Mouse (Mus musculus): Measurements from ENCODE around the gene Ube2a.
A peak's percentile ranks its signal among the peaks of the same experiment; 100 is the strongest.
"Not testable (repeated sequence)": the region's sequence is repeated elsewhere in the genome, so short reads cannot be mapped to it uniquely, and the experiment has no call there.

The Ube2a gene

GRCm38 (mm10) chrX:36873765-36874164, at the start of gene Ube2a, which contains the start of gene C330007P06Rik:
TSS of gene Ube2a (plus strand) at chrX:36873900.
TSS of gene C330007P06Rik (minus strand) at chrX:36874111.
- DNase-seq = no peak

- peak; percentile 50 for DNase-seq
Measured at GRCm38 (mm10) chrX:36823932-36824711, 49.6 kb upstream of the Ube2a start.

- peak; percentile 75 for DNase-seq
Measured at GRCm38 (mm10) chrX:36825032-36825431, 48.7 kb upstream of the Ube2a start.

- no peak for DNase-seq
Measured at GRCm38 (mm10) chrX:36826873-36827272, 46.8 kb upstream of the Ube2a start.

GRCm38 (mm10) chrX:36830271-36830670, 43.4 kb upstream of the Ube2a start:
- peak; percentile 75 for DNase-seq

- DNase-seq = no peak
Measured at GRCm38 (mm10) chrX:36831632-36832031, 42.1 kb upstream of the Ube2a start.

GRCm38 (mm10) chrX:36833397-36834084, 40.2 kb upstream of the Ube2a start:
- DNase-seq = peak; percentile 62

- DNase-seq = no peak
Measured at GRCm38 (mm10) chrX:36837069-36837676, 36.5 kb upstream of the Ube2a start.

GRCm38 (mm10) chrX:36839391-36839790, 34.3 kb upstream of the Ube2a start:
- DNase-seq = peak; percentile 64

GRCm38 (mm10) chrX:36841698-36842097, 32.0 kb upstream of the Ube2a start:
- DNase-seq = no peak

- DNase-seq = no peak
Measured at GRCm38 (mm10) chrX:36843346-36843990, 30.2 kb upstream of the Ube2a start.

GRCm38 (mm10) chrX:36847152-36847551, 26.5 kb upstream of the Ube2a start:
- no peak for DNase-seq

- no peak for DNase-seq
Measured at GRCm38 (mm10) chrX:36852631-36853030, 21.1 kb upstream of the Ube2a start.

- DNase-seq = peak; percentile 89
Measured at GRCm38 (mm10) chrX:36863766-36864608, 9.7 kb upstream of the Ube2a start.

- DNase-seq = no peak
Measured at GRCm38 (mm10) chrX:36864609-36865328, 8.9 kb upstream of the Ube2a start.

- no peak for DNase-seq
Measured at GRCm38 (mm10) chrX:36870372-36870771, 3.3 kb upstream of the Ube2a start.

- DNase-seq = peak; percentile 93
Measured at GRCm38 (mm10) chrX:36874178-36874696, 537 bp downstream of the Ube2a start.

- DNase-seq = no peak
Measured at GRCm38 (mm10) chrX:36874704-36875128, 1.0 kb downstream of the Ube2a start.

GRCm38 (mm10) chrX:36884719-36885118, 11.0 kb downstream of the Ube2a start:
- DNase-seq = no peak

GRCm38 (mm10) chrX:36898931-36899330, 25.2 kb downstream of the Ube2a start:
- not testable (repeated sequence) for DNase-seq

GRCm38 (mm10) chrX:36901655-36902054, 28.0 kb downstream of the Ube2a start:
- DNase-seq = no peak
